Mouse (Mus musculus): ENCODE measurements around the gene Arid2. TPM values are rescaled to one million over a fixed set of nuclear protein-coding genes. Genes with fewer than 3 reads are reported as not detected.
"Not testable (repeated sequence)": the region's sequence is repeated elsewhere in the genome, so short reads cannot be mapped to it uniquely, and the experiment has no call there.

The Arid2 gene
- 21.5 and 21.9 TPM in 2 replicates for polyA plus RNA-seq (2016; fragmentation: Nextera tagmentation; extraction: Ambion mirVana)

DNA sequence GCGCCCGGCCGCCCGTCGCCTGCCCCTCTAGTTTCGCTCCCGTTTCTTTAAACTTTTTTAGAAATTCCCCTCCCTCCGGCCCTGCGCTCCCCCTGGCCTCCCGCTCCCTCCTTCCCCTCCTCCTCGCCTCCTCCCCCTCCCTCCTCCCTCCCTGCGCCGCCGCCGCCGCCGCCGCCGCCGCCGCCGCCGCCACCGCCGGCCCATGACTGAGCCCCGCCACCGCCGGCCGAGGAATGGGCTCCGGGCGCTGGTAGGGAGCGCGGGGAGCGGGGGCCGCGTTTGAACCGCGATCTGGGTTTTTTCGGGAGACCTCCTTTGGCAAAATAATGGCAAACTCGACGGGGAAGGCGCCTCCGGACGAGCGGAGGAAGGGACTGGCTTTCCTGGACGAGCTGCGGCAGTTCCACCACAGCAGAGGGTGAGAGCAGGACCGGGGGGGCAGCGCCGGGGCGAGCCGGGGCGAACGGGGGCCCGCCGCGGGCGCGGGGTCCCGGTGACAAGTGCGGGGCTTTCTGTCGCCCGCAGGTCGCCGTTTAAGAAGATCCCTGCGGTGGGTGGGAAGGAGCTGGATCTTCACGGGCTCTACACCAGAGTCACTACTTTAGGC, at the start of gene Arid2:
Gene Arid2 (plus strand): TSS at position 150 of the 607 bp plus-strand sequence.
- Histone ChIP-seq H3K4me3 (peak within 1 kb of the TSS; percentile 75), H3K9ac (peak within 1 kb of the TSS; percentile 96)
- WGBS, result under 1% methylated on average over 56 of the region's 67 CpGs

GRCm38 (mm10) chr15:96238071-96238470, 49.2 kb upstream of the Arid2 start:
- no peak overlapping the region for H3K4me2 ChIP-seq
- H3K9me3 ChIP-seq (replicated peaks), result no peaks in the 10 kb centered on the region
- H3K27ac ChIP-seq (ENCODE audit: poor library complexity, severe bottlenecking), result no peak overlapping the region
- H3K36me3 ChIP-seq, result no peaks in the 10 kb centered on the region
- H3K4me1 ChIP-seq (replicated peaks), result no peaks in the 10 kb centered on the region
- peak; percentile 80 for ATAC-seq (ENCODE audit: insufficient number of reproducible peaks, low FRiP score)
- 70% methylated on average over 4 of the region's 4 CpGs for WGBS
- H3K27me3 ChIP-seq (replicated peaks), result no peaks in the 10 kb centered on the region
- H3K9ac ChIP-seq, result no peak overlapping the region
- H3K4me3 ChIP-seq, result no peak overlapping the region

More for the DNA sequence above, at the start of gene Arid2:
- ATAC-seq (ENCODE audit: insufficient number of reproducible peaks, low FRiP score), result peak; percentile 57
- Histone ChIP-seq H3K4me1 (replicated peaks) (peaks cover 21% of the 10 kb centered on the region), H3K27me3 (replicated peaks) (no peaks in the 10 kb centered on the region), H3K36me3 (0 out of 2 replicates have a peak, but pooled peaks cover 9% of the 10 kb centered on the region), H3K27ac (ENCODE audit: poor library complexity, severe bottlenecking) (peak within 1 kb of the TSS; percentile 100), H3K4me2 (peak within 1 kb of the TSS; percentile 95), H3K9me3 (replicated peaks) (no peaks in the 10 kb centered on the region)

GRCm38 (mm10) chr15:96244171-96244570, 43.1 kb upstream of the Arid2 start:
- no peak overlapping the region for H3K4me2 ChIP-seq
- no peak for ATAC-seq (ENCODE audit: insufficient number of reproducible peaks, low FRiP score)
- 79% methylated on average over 6 of the region's 6 CpGs for WGBS
- H3K9me3 ChIP-seq (replicated peaks), result no peaks in the 10 kb centered on the region
- no peak overlapping the region for H3K4me3 ChIP-seq
- H3K27me3 ChIP-seq (replicated peaks), result no peaks in the 10 kb centered on the region
- H3K4me1 ChIP-seq (replicated peaks), result peaks cover 4% of the 10 kb centered on the region; the same call in 1 of the 2 replicates
- H3K9ac ChIP-seq, result no peak overlapping the region
- H3K27ac ChIP-seq (ENCODE audit: poor library complexity, severe bottlenecking), result no peak overlapping the region
- no peaks in the 10 kb centered on the region for H3K36me3 ChIP-seq

GRCm38 (mm10) chr15:96244715-96245114, 42.6 kb upstream of the Arid2 start:
- not testable (repeated sequence) for H3K9me3 ChIP-seq (replicated peaks); H3K4me1 ChIP-seq (replicated peaks); H3K9ac ChIP-seq; ATAC-seq (ENCODE audit: insufficient number of reproducible peaks, low FRiP score); H3K4me3 ChIP-seq; H3K27ac ChIP-seq (ENCODE audit: poor library complexity, severe bottlenecking); H3K36me3 ChIP-seq; H3K4me2 ChIP-seq; H3K27me3 ChIP-seq (replicated peaks)
- 43% methylated on average over 10 of the region's 10 CpGs for WGBS

GRCm38 (mm10) chr15:96253827-96254226, 33.5 kb upstream of the Arid2 start:
- H3K27me3 ChIP-seq (replicated peaks), result no peaks in the 10 kb centered on the region
- H3K27ac ChIP-seq (ENCODE audit: poor library complexity, severe bottlenecking), result 0 out of 2 replicates have a peak overlapping the region, but pooled peaks have one; percentile 11
- no peaks in the 10 kb centered on the region for H3K36me3 ChIP-seq
- peak overlapping the region; percentile 40 for H3K4me3 ChIP-seq
- H3K9me3 ChIP-seq (replicated peaks), result no peaks in the 10 kb centered on the region
- H3K4me2 ChIP-seq, result peak overlapping the region; percentile 79
- H3K4me1 ChIP-seq (replicated peaks), result peaks cover 10% of the 10 kb centered on the region
- peak; percentile 45 for ATAC-seq (ENCODE audit: insufficient number of reproducible peaks, low FRiP score)
- peak overlapping the region; percentile 34; the same call in 1 of the 2 replicates for H3K9ac ChIP-seq
- WGBS, result 1% methylated on average over 7 of the region's 7 CpGs

- Histone ChIP-seq H3K27me3 (replicated peaks) (no peaks in the 10 kb centered on the region), H3K27ac (ENCODE audit: poor library complexity, severe bottlenecking) (no peak overlapping the region), H3K4me2 (peak overlapping the region; percentile 79), H3K9ac (peak overlapping the region; percentile 34; the same call in 1 of the 2 replicates), H3K36me3 (no peaks in the 10 kb centered on the region), H3K4me3 (peak overlapping the region; percentile 40), H3K9me3 (replicated peaks) (no peaks in the 10 kb centered on the region), H3K4me1 (replicated peaks) (peaks cover 10% of the 10 kb centered on the region)
- ATAC-seq (ENCODE audit: insufficient number of reproducible peaks, low FRiP score), result no peak; the same call in 1 of the 2 replicates
- WGBS, result 4% methylated on average over 17 of the region's 17 CpGs
Measured at GRCm38 (mm10) chr15:96254356-96254755, 33.0 kb upstream of the Arid2 start.

- WGBS, result 66% methylated on average over 5 of the region's 5 CpGs
- Histone ChIP-seq H3K27me3 (replicated peaks) (no peaks in the 10 kb centered on the region), H3K4me3 (no peak overlapping the region), H3K36me3 (no peaks in the 10 kb centered on the region), H3K9me3 (replicated peaks) (peaks cover 22% of the 10 kb centered on the region; the same call in 1 of the 2 replicates), H3K4me1 (replicated peaks) (peaks cover 10% of the 10 kb centered on the region), H3K27ac (ENCODE audit: poor library complexity, severe bottlenecking) (no peak overlapping the region), H3K4me2 (peak overlapping the region; percentile 38), H3K9ac (no peak overlapping the region)
- no peak for ATAC-seq (ENCODE audit: insufficient number of reproducible peaks, low FRiP score)
Measured at GRCm38 (mm10) chr15:96257781-96258180, 29.5 kb upstream of the Arid2 start.

- peaks cover 16% of the 10 kb centered on the region for H3K4me1 ChIP-seq (replicated peaks)
- no peak overlapping the region for H3K27ac ChIP-seq (ENCODE audit: poor library complexity, severe bottlenecking)
- H3K4me2 ChIP-seq, result no peak overlapping the region
- 96% methylated on average over 3 of the region's 3 CpGs for WGBS
- H3K27me3 ChIP-seq (replicated peaks), result no peaks in the 10 kb centered on the region
- peaks cover 45% of the 10 kb centered on the region for H3K36me3 ChIP-seq
- no peak for ATAC-seq (ENCODE audit: insufficient number of reproducible peaks, low FRiP score)
- H3K4me3 ChIP-seq, result no peak overlapping the region
- no peak overlapping the region for H3K9ac ChIP-seq
- H3K9me3 ChIP-seq (replicated peaks), result peaks cover 50% of the 10 kb centered on the region
Measured at GRCm38 (mm10) chr15:96264614-96265013, 22.7 kb upstream of the Arid2 start.

- peaks cover 27% of the 10 kb centered on the region for H3K9me3 ChIP-seq (replicated peaks)
- 37% methylated on average over 9 of the region's 9 CpGs for WGBS
- H3K27ac ChIP-seq (ENCODE audit: poor library complexity, severe bottlenecking), result no peak overlapping the region
- no peak overlapping the region for H3K9ac ChIP-seq
- no peak for ATAC-seq (ENCODE audit: insufficient number of reproducible peaks, low FRiP score)
- peaks cover 49% of the 10 kb centered on the region for H3K36me3 ChIP-seq
- no peak overlapping the region for H3K4me3 ChIP-seq
- H3K27me3 ChIP-seq (replicated peaks), result no peaks in the 10 kb centered on the region
- H3K4me1 ChIP-seq (replicated peaks), result peaks cover 36% of the 10 kb centered on the region
- no peak overlapping the region for H3K4me2 ChIP-seq
Measured at GRCm38 (mm10) chr15:96267933-96268332, 19.4 kb upstream of the Arid2 start.

DNA sequence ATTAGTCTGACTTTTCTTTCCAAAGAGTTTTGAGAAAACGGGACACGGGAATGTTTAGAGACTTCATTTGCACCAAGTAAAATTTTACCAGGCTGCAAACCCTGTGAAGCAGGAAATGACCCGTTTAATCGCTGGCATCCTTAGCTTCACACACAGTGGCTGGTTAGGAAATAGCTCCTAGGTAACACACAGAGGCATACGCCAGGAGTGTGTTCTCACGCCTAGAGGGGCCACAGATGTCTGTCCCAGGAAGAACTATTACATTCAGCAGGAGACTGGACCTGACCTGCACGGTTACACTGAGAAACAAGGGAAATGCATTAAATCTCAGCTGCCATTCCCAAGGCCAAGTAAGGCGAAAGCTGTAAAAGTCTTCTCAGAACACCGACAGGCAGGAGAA, 18.7 kb upstream of the Arid2 start:
- Histone ChIP-seq H3K9me3 (replicated peaks) (peaks cover 25% of the 10 kb centered on the region), H3K36me3 (peaks cover 49% of the 10 kb centered on the region), H3K4me3 (no peak overlapping the region), H3K4me1 (replicated peaks) (peaks cover 37% of the 10 kb centered on the region), H3K27me3 (replicated peaks) (no peaks in the 10 kb centered on the region), H3K27ac (ENCODE audit: poor library complexity, severe bottlenecking) (no peak overlapping the region), H3K4me2 (no peak overlapping the region), H3K9ac (no peak overlapping the region)
- 86% methylated on average over 9 of the region's 9 CpGs for WGBS
- no peak for ATAC-seq (ENCODE audit: insufficient number of reproducible peaks, low FRiP score)

- Histone ChIP-seq H3K27me3 (replicated peaks) (no peaks in the 10 kb centered on the region), H3K9me3 (replicated peaks) (peaks cover 25% of the 10 kb centered on the region), H3K4me2 (no peak overlapping the region), H3K36me3 (peaks cover 49% of the 10 kb centered on the region), H3K27ac (ENCODE audit: poor library complexity, severe bottlenecking) (no peak overlapping the region; the same call in 1 of the 2 replicates), H3K4me1 (replicated peaks) (peaks cover 40% of the 10 kb centered on the region), H3K4me3 (no peak overlapping the region), H3K9ac (no peak overlapping the region)
- ATAC-seq (ENCODE audit: insufficient number of reproducible peaks, low FRiP score), result no peak
- WGBS, result 85% methylated on average over 4 of the region's 4 CpGs
Measured at GRCm38 (mm10) chr15:96269402-96269801, 17.9 kb upstream of the Arid2 start.
